Mouse (Mus musculus) hindbrain, embryonic 14.5 days (tissue): Measurements from ENCODE around the gene St6galnac5. TPM values are rescaled to one million over a fixed set of nuclear protein-coding genes. Genes with fewer than 3 reads are reported as not detected.
"Not testable (repeated sequence)": the region's sequence is repeated elsewhere in the genome, so short reads cannot be mapped to it uniquely, and the experiment has no call there.

Source experiments
- ATAC-seq: fragments of 200-750 bp; cut with Nextera tagmentation; 2 replicates; pipeline ENCODE4 v1.8.0; 2017; ENCODE audit warnings: moderate number of reproducible peaks, mild to moderate bottlenecking, moderate TSS enrichment, moderate library complexity; ENCODE audit not compliant: low FRiP score
- DNase-seq: peaks from one replicate; pipeline ENCODE4 v3.0.0-alpha.2; 2015; ENCODE audit warnings: low spot score
- H3K27ac ChIP-seq: fragments of 300-500 bp; sonication (generic); 2 replicates; pipeline ENCODE4 v1.5.1; 2014; ENCODE audit warnings: mild to moderate bottlenecking, moderate library complexity
- H3K27me3 ChIP-seq: fragments of 300-500 bp; sonication (generic); 2 replicates; pipeline ENCODE4 v1.6.1; 2014; ENCODE audit warnings: mild to moderate bottlenecking, low read length, mixed read lengths; ENCODE audit not compliant: control insufficient read depth, insufficient read depth
- H3K36me3 ChIP-seq: fragments of 300-500 bp; sonication (generic); replicated peaks from 2 replicates; pipeline ENCODE4 v1.6.1; 2014; ENCODE audit not compliant: control insufficient read depth, insufficient read depth
- H3K4me1 ChIP-seq: fragments of 300-500 bp; sonication (generic); replicated peaks from 2 replicates; pipeline ENCODE4 v1.6.1; 2014; ENCODE audit warnings: antibody characterized with exemption, low read length, mixed read lengths; ENCODE audit not compliant: control insufficient read depth, insufficient read depth
- H3K4me2 ChIP-seq: fragments of 300-500 bp; sonication (generic); replicated peaks from 2 replicates; pipeline ENCODE4 v1.6.1; 2014; ENCODE audit warnings: mild to moderate bottlenecking, moderate library complexity
- H3K4me3 ChIP-seq: fragments of 300-500 bp; sonication (generic); replicated peaks from 2 replicates; pipeline ENCODE4 v1.5.1; 2014; ENCODE audit warnings: mild to moderate bottlenecking, low read length
- H3K9ac ChIP-seq: fragments of 300-500 bp; sonication (generic); 2 replicates; pipeline ENCODE4 v1.6.1; 2014
- H3K9me3 ChIP-seq: fragments of 300-500 bp; sonication (generic); 2 replicates; pipeline ENCODE4 v1.6.1; 2016; ENCODE audit warnings: low read length; ENCODE audit not compliant: control insufficient read depth
- WGBS: fragments of 180-500 bp; shearing (Covaris S2); extraction: QIAGEN DNeasy Blood & Tissue Kit; methylation state at CpG from one replicate; pipeline ENCODE4 v1.1.7; 2014; 5-methylcytosine and 5-hydroxymethylcytosine counted together
- polyA plus RNA-seq: library from polyadenylated mRNA; unstranded; fragments of >200 nt; fragmentation: Nextera tagmentation; extraction: Ambion mirVana; gene quantifications from 2 replicates; pipeline ENCODE4 v1.2.1, GENCODE M21; 2014

St6galnac5 gene
- polyA plus RNA-seq, 1 experiment from 2014 or later, result 17.5 TPM

DNA sequence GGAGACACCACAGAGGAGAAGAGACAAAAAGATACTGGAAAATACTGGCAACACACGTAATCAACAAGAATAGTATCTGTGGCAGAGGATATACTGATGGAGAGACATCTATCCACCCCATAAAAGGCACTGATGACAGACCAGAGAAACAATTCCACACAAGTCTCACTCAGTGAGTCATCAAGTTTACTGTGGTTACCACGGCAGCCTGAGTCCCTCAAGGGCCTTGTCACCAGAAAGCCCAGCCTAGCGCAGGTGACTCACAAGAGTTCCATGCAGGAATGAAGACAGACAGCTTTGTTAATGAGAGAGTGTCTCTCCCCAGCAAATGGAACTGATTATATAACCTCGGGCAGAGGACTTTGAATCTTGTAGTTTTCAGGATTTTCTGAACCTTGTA is 168.1 kb downstream of the St6galnac5 start:
- no peak for ATAC-seq
- Histone ChIP-seq H3K27me3 (no peaks in the 10 kb centered on the region), H3K4me1 (no peaks in the 10 kb centered on the region), H3K27ac (no peak overlapping the region), H3K9me3 (no peaks in the 10 kb centered on the region), H3K9ac (no peak overlapping the region), H3K4me2 (no peak overlapping the region), H3K36me3 (no peaks in the 10 kb centered on the region), H3K4me3 (no peak overlapping the region)
- DNase-seq, result no peak
- WGBS, result 72% methylated on average over 4 of the region's 4 CpGs

DNA sequence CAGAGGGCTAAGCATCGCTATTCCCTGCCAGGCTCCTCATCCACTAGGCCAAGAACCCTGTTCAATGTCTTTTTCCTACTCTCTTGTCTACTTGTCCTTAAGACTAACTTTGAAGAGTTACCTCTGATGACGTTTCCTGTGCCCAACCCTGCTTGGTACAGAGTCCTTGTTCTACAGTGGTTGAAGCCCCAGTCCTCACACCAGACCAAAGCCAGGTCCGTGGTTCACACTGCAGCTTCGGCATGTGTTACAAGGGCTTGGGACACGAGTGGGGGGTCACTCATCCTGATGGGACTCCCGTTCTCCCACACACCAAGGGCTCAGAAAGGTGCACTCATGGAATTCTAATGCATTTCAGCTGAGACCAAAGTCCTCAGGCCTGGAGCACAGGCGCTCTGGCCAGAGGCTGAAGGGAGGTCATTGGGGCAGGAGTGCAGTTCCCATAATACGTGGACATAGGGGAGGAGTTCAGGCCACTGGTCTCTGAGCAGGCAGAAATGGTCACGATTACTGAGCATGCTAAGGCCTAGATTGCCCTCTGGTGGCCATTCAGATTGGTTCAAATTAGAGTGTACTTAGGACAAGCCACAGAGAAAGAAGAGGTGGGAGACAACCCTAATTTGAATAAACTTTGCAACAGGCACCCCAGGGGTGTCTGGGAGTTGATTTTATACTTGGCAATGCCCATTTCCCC is 182.2 kb downstream of the St6galnac5 start:
- Histone ChIP-seq H3K4me1 (peaks cover 4% of the 10 kb centered on the region; the same call in 1 of the 2 replicates), H3K36me3 (no peaks in the 10 kb centered on the region), H3K9me3 (0 out of 2 replicates have a peak, but pooled peaks cover 5% of the 10 kb centered on the region), H3K27ac (no peak overlapping the region), H3K27me3 (no peaks in the 10 kb centered on the region), H3K9ac (no peak overlapping the region), H3K4me3 (no peak overlapping the region), H3K4me2 (no peak overlapping the region)
- DNase-seq (no peak), ATAC-seq (no peak)
- 83% methylated on average over 9 of the region's 9 CpGs for WGBS

DNA sequence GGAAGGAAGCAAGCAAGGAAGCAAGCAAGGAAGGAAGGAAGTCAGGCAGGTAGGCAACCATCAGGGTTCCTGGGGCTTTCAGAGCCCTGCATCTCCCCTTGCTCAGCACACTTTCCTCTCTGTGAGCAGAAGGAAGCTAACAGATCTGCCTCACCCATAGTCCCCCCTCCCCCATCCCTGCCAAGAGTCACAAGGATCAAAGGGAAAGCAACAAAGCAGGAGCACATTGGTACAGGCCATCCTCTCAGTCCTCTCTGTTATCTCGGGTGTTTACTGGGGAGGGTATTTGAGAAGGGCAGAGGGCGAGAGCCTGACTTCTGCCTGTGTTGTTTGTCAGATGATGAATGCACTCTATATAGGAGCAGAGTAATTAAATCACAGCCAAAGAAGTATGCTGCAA is 184.7 kb downstream of the St6galnac5 start:
- H3K9me3 ChIP-seq, result 0 out of 2 replicates have a peak, but pooled peaks cover 5% of the 10 kb centered on the region
- ATAC-seq (no peak), DNase-seq (no peak)
- H3K27ac ChIP-seq, result no peak overlapping the region
- no peak overlapping the region for H3K4me2 ChIP-seq
- peaks cover 4% of the 10 kb centered on the region; the same call in 1 of the 2 replicates for H3K4me1 ChIP-seq
- WGBS, result 12% methylated on average over 2 of the region's 2 CpGs
- H3K36me3 ChIP-seq, result no peaks in the 10 kb centered on the region
- no peak overlapping the region for H3K9ac ChIP-seq
- H3K4me3 ChIP-seq, result no peak overlapping the region
- H3K27me3 ChIP-seq, result no peaks in the 10 kb centered on the region

DNA sequence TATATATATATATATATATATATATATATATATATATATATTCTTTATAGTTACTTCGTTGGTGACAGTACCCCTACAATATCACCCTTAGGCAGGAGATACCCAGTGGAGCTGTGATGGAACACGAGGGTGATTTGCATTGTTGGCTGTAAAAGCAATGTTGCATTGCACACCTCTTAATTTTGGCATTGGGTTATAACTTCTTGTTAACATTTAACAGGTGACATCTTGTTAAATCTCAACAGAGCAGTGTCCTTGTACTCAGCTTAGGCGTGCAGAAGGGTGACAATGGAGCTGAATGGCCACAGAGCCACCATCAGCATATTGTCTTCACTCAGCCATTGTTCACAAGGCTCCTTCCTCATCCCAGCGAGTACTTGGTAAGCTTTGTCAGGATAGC is 185.8 kb downstream of the St6galnac5 start:
- no peak for ATAC-seq
- H3K4me2 ChIP-seq, result no peak overlapping the region
- no peaks in the 10 kb centered on the region for H3K27me3 ChIP-seq
- H3K4me3 ChIP-seq, result no peak overlapping the region
- WGBS, result 78% methylated on average over 4 of the region's 4 CpGs
- DNase-seq, result no peak
- no peak overlapping the region for H3K27ac ChIP-seq
- no peaks in the 10 kb centered on the region for H3K36me3 ChIP-seq
- H3K9ac ChIP-seq, result no peak overlapping the region
- 0 out of 2 replicates have a peak, but pooled peaks cover 5% of the 10 kb centered on the region for H3K9me3 ChIP-seq
- H3K4me1 ChIP-seq, result peaks cover 4% of the 10 kb centered on the region; the same call in 1 of the 2 replicates

DNA sequence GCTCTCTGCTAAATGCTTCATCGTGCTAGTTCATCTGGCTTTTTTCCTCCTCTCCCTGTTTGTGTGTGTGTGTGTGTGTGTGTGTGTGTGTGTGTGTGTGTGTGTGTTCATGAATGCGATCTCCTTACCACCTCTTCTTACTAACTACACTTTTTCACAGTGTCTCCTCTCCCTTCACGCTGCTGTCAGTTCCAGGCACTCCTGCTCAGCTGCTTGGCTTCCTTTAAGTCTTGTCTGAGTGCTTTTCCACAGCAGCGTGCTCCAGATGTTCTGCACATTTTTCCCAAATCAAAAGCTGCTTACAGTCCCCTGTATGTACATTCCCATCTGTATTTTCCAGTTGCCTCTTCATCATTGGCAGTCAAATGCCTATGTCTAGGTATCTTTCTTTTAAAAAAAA is 189.0 kb downstream of the St6galnac5 start:
- Histone ChIP-seq H3K36me3 (no peaks in the 10 kb centered on the region), H3K4me3 (no peak overlapping the region), H3K27me3 (no peaks in the 10 kb centered on the region), H3K4me1 (peaks cover 4% of the 10 kb centered on the region; the same call in 1 of the 2 replicates), H3K9ac (no peak overlapping the region), H3K9me3 (no peaks in the 10 kb centered on the region), H3K27ac (no peak overlapping the region), H3K4me2 (no peak overlapping the region)
- ATAC-seq (no peak), DNase-seq (no peak)
- 89% methylated on average over 4 of the region's 4 CpGs for WGBS

DNA sequence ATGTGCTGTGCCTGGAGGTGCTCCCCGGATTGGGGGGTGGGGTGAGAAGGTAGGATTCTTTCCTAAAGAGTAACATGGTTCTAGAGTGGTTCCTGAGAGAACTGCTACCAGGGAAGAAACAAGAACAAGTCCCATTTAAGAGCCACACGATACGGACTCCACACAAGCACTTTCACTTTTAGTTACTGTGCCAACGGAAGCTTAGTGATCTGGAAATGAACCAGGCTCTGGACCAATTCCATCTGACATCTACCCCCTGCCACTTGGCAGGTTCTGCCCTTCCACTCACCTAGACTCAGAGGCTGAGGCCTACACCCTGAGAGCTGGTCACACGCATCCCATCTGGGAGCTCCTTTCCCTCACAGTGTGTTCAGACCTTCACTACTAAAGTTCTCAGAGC is 189.4 kb downstream of the St6galnac5 start:
- WGBS, result 89% methylated on average over 5 of the region's 5 CpGs
- H3K36me3 ChIP-seq, result peaks cover 1% of the 10 kb centered on the region; the same call in 1 of the 2 replicates

DNA sequence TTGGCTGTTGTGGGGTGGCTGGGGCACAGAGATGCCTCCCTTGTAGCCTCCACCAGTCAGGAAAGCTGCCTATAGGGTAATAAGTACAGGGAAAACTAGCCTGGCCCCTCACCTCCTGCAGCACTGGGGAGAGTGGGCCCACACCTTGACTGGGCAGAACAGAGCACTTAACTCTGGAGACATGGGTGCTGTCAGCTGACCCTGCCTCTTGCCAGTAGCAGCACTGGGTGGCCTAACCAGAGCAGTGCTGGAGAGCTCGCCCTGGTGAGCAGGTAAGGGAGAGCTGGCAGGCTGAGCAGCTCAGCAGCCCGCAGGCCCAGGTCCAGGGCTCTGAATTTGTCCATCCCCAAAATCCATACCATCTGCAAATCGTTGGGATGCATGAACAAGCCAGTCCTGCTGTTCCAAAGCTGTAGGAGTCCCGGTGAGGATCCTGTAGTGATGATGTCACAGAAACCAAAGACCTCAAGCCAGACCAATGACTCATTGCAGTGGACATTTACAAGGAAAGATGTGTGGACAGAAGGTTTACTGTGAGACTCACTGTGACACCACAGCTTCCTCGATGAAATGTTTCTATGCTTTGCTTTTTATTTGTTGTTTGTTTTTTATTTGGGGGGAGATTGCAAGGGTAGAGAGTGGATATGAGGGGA is 193.6 kb downstream of the St6galnac5 start:
- not testable (repeated sequence) for ATAC-seq, DNase-seq, H3K27ac ChIP-seq, H3K4me2 ChIP-seq, H3K9me3 ChIP-seq, H3K27me3 ChIP-seq, H3K9ac ChIP-seq, H3K36me3 ChIP-seq, H3K4me1 ChIP-seq, H3K4me3 ChIP-seq
- 92% methylated on average over 5 of the region's 5 CpGs for WGBS

More for the DNA sequence above, 189.4 kb downstream of the St6galnac5 start:
- Histone ChIP-seq H3K27ac (no peak overlapping the region), H3K4me1 (peaks cover 4% of the 10 kb centered on the region; the same call in 1 of the 2 replicates), H3K9me3 (no peaks in the 10 kb centered on the region), H3K9ac (no peak overlapping the region), H3K27me3 (no peaks in the 10 kb centered on the region), H3K4me3 (no peak overlapping the region), H3K4me2 (no peak overlapping the region)
- no peak for ATAC-seq
- no peak for DNase-seq

DNA sequence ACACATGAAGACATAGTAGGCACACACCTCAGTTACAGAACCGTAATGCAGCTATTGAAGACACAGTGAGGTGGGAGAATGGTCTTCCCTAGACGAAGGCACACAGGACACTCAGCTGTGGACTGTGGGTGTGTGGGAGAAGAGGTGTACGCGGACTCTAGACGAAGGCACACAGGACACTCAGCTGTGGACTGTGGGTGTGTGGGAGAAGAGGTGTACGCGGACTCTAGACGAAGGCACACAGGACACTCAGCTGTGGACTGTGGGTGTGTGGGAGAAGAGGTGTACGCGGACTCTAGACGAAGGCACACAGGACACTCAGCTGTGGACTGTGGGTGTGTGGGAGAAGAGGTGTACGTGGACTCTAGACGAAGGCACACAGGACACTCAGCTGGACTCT is 197.7 kb downstream of the St6galnac5 start:
- H3K27me3 ChIP-seq, H3K4me1 ChIP-seq, ATAC-seq, H3K27ac ChIP-seq, H3K4me2 ChIP-seq, H3K9me3 ChIP-seq, H3K4me3 ChIP-seq, DNase-seq, H3K9ac ChIP-seq, H3K36me3 ChIP-seq: not testable (repeated sequence)
- WGBS, result 91% methylated on average over 7 of the region's 13 CpGs

DNA sequence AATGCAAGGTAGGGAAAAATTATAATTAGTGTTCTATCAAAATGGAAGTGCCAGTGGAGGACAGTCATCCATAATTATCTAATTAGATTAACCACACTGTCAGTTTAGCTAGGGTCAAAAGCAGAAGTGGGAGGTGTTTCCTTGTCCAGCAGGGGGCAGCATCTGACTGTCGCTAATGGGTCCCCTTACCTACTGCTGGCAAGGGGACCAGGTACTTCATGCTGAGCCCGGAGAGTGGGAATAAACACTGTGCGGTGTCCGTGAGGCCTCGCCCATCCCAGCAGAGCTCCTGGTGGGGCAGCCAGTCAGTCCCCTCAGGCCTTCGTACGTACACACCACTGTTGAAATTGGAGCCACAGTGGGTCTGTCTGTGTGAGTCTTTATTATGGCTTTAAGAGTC is 198.3 kb downstream of the St6galnac5 start:
- Histone ChIP-seq H3K4me3 (no peak overlapping the region), H3K4me1 (no peaks in the 10 kb centered on the region), H3K36me3 (peaks cover 9% of the 10 kb centered on the region), H3K9ac (no peak overlapping the region), H3K4me2 (no peak overlapping the region), H3K27me3 (no peaks in the 10 kb centered on the region), H3K9me3 (no peaks in the 10 kb centered on the region), H3K27ac (no peak overlapping the region)
- DNase-seq (peak; percentile 88), ATAC-seq (peak; percentile 80)
- WGBS, result 19% methylated on average over 7 of the region's 7 CpGs
